Mouse (Mus musculus): Measurements from ENCODE around the gene Tmcc1. TPM values are rescaled to one million over a fixed set of nuclear protein-coding genes. Genes with fewer than 3 reads are reported as not detected.

Tmcc1 gene
- total and polyA plus RNA-seq, 3 experiments = 9.1 to 30.6 TPM; not detected in 1

- peaks cover 0 to 3% of the 10 kb centered on the region in 2 experiments; a peak in 1 of 4 replicates for H3K4me1 ChIP-seq (ENCODE audit: control insufficient read depth in 1 of 2, insufficient read depth in 2 of 2, low read length in 2 of 2)
- DNase-seq (ENCODE audit: low read depth, low spot score) = no peak
- TF ChIP-seq USF1 (IDR thresholded peaks at IDR 0.05; ENCODE audit: low read depth, low read length) (no peak), MAX (IDR thresholded peaks at IDR 0.05; ENCODE audit: low read length) (no peak), USF2 (IDR thresholded peaks at IDR 0.05; ENCODE audit: borderline replicate concordance in 1 of 2, insufficient read depth in 1 of 2, low read depth in 1 of 2, low read length in 2 of 2) (no peak), CHD1 (IDR thresholded peaks at IDR 0.05; ENCODE audit: low read depth, low read length) (no peak), CTCF (IDR thresholded peaks at IDR 0.05 in 2 of 3, conservative IDR thresholded peaks at IDR 0.05 in 1 of 3; ENCODE audit: control insufficient read depth in 1 of 3, insufficient read depth in 1 of 3, low read depth in 2 of 3, low read length in 3 of 3, poor library complexity in 1 of 3, severe bottlenecking in 1 of 3) (no peak), GATA1 (IDR thresholded peaks at IDR 0.05; ENCODE audit: low read depth, low read length) (no peak), GABPA (IDR thresholded peaks at IDR 0.05; ENCODE audit: low read depth, low read length) (no peak), ZNF384 (IDR thresholded peaks at IDR 0.05; ENCODE audit: low read depth, low read length) (no peak), SIN3A (IDR thresholded peaks at IDR 0.05; ENCODE audit: low read length) (no peak), NELFE (IDR thresholded peaks at IDR 0.05; ENCODE audit: low read depth, low read length) (no peak), RCOR1 (IDR thresholded peaks at IDR 0.05; ENCODE audit: low read depth, low read length) (no peak), TAL1 (IDR thresholded peaks at IDR 0.05; ENCODE audit: low read length) (no peak), CHD2 (IDR thresholded peaks at IDR 0.05; ENCODE audit: low read length) (no peak), MYB (IDR thresholded peaks at IDR 0.05; ENCODE audit: low read depth, low read length) (no peak), JUND (IDR thresholded peaks at IDR 0.05; ENCODE audit: low read depth, low read length) (no peak), RAD21 (IDR thresholded peaks at IDR 0.05; ENCODE audit: low read depth, low read length) (no peak), UBTF (IDR thresholded peaks at IDR 0.05; ENCODE audit: borderline replicate concordance, insufficient read depth, low read depth, low read length) (no peak), KAT2A (conservative IDR thresholded peaks at IDR 0.05; ENCODE audit: low read depth, low read length) (no peak), POLR2A (IDR thresholded peaks at IDR 0.05; ENCODE audit: control insufficient read depth in 1 of 2, insufficient read depth in 1 of 2, low read depth in 1 of 2, low read length in 2 of 2, poor library complexity in 1 of 2) (no peak)
- H3K36me3 ChIP-seq (ENCODE audit: control insufficient read depth in 1 of 2, insufficient read depth in 2 of 2, low read length in 2 of 2) = no peaks in the 10 kb centered on the region
- H3K9ac ChIP-seq (ENCODE audit: control insufficient read depth, low read depth, low read length, poor library complexity, severe bottlenecking) = no peak overlapping the region
- no peak overlapping the region for H3K27ac ChIP-seq (ENCODE audit: control insufficient read depth, low read depth, low read length)
- no peak overlapping the region for H3K4me3 ChIP-seq (ENCODE audit: control insufficient read depth in 1 of 2, insufficient read depth in 1 of 2, low read depth in 2 of 2, low read length in 2 of 2)
- no peaks in the 10 kb centered on the region for H3K79me2 ChIP-seq (ENCODE audit: control insufficient read depth, insufficient read depth, low read length, poor library complexity)
- no peaks in the 10 kb centered on the region for H3K9me3 ChIP-seq (replicated peaks; ENCODE audit: insufficient read depth, low read length)
- H3K27me3 ChIP-seq (ENCODE audit: control insufficient read depth in 1 of 2, insufficient read depth in 2 of 2, low read length in 2 of 2) = no peaks in the 10 kb centered on the region
Observed at GRCm38 (mm10) chr6:115989032-115989431, 204.3 kb downstream of the Tmcc1 start.

- H3K36me3 ChIP-seq (ENCODE audit: control insufficient read depth in 1 of 2, insufficient read depth in 2 of 2, low read length in 2 of 2) = no peaks in the 10 kb centered on the region
- H3K4me3 ChIP-seq (ENCODE audit: control insufficient read depth in 1 of 2, insufficient read depth in 1 of 2, low read depth in 2 of 2, low read length in 2 of 2) = no peak overlapping the region
- DNase-seq (ENCODE audit: low read depth, low spot score) = no peak
- no peak overlapping the region for H3K27ac ChIP-seq (ENCODE audit: control insufficient read depth, low read depth, low read length)
- H3K9me3 ChIP-seq (replicated peaks; ENCODE audit: insufficient read depth, low read length) = no peaks in the 10 kb centered on the region
- no peaks in the 10 kb centered on the region for H3K27me3 ChIP-seq (ENCODE audit: control insufficient read depth in 1 of 2, insufficient read depth in 2 of 2, low read length in 2 of 2)
- TF ChIP-seq CHD1 (IDR thresholded peaks at IDR 0.05; ENCODE audit: low read depth, low read length) = no peak
- no peak for TF ChIP-seq SIN3A (IDR thresholded peaks at IDR 0.05; ENCODE audit: low read length)
- no peak for TF ChIP-seq SMC3 (IDR thresholded peaks at IDR 0.05; ENCODE audit: low read depth, low read length)
- no peak for TF ChIP-seq JUND (IDR thresholded peaks at IDR 0.05; ENCODE audit: low read depth, low read length)
- no peak for TF ChIP-seq RAD21 (IDR thresholded peaks at IDR 0.05; ENCODE audit: low read depth, low read length)
- no peak for TF ChIP-seq NRF1 (IDR thresholded peaks at IDR 0.05; ENCODE audit: insufficient read depth, low read depth, low read length, poor library complexity, severe bottlenecking)
- no peak for TF ChIP-seq TBP (IDR thresholded peaks at IDR 0.05; ENCODE audit: low read depth, low read length)
- no peak for TF ChIP-seq MAFK (IDR thresholded peaks at IDR 0.05; ENCODE audit: borderline replicate concordance, low read depth, low read length)
- no peak for TF ChIP-seq ELF1 (IDR thresholded peaks at IDR 0.05; ENCODE audit: low read depth, low read length)
- no peak for TF ChIP-seq MYB (IDR thresholded peaks at IDR 0.05; ENCODE audit: low read depth, low read length)
- no peak for TF ChIP-seq ETS1 (IDR thresholded peaks at IDR 0.05; ENCODE audit: low read depth, low read length)
- TF ChIP-seq MEF2A (IDR thresholded peaks at IDR 0.05; ENCODE audit: extremely low read depth, insufficient replicate concordance, low read depth, low read length, poor library complexity, severe bottlenecking) = no peak
- no peaks in the 10 kb centered on the region for H3K4me1 ChIP-seq (ENCODE audit: control insufficient read depth in 1 of 2, insufficient read depth in 2 of 2, low read length in 2 of 2)
- H3K79me2 ChIP-seq (ENCODE audit: control insufficient read depth, insufficient read depth, low read length, poor library complexity) = no peaks in the 10 kb centered on the region
- no peak overlapping the region for H3K9ac ChIP-seq (ENCODE audit: control insufficient read depth, low read depth, low read length, poor library complexity, severe bottlenecking)
Observed at GRCm38 (mm10) chr6:115987096-115987747, 206.1 kb downstream of the Tmcc1 start.

Data from MEL (cell line).